Mouse (Mus musculus) T-helper 2 cell (primary cell): ENCODE measurements around the gene Asphd1.
"Not testable (repeated sequence)": the region's sequence is repeated elsewhere in the genome, so short reads cannot be mapped to it uniquely, and the experiment has no call there.

Experiments
- in situ Hi-C: fragments of 300-600 bp; cut with MboI, MseI; formaldehyde crosslinking; loops from one replicate; pipeline ENCODE4 v1.15.1; 2025; ENCODE audit warnings: high pct_unique_total_duplicates

Gene Asphd1

GRCm38 (mm10) chr7:126950647-126951615 lies 1.5 kb upstream of the Asphd1 start:
- in situ Hi-C loops: no loop called here

GRCm38 (mm10) chr7:126949793-126950646 lies 638 bp upstream of the Asphd1 start, which contains the start of gene Sez6l2:
Sez6l2 (plus strand) TSS chr7:126950563.
- in situ Hi-C loops: no loop called here

GRCm38 (mm10) chr7:126948626-126949025 lies 756 bp downstream of the Asphd1 start:
- in situ Hi-C loops: no loop called here

- in situ Hi-C loops: no loop called here
Observed at GRCm38 (mm10) chr7:126946530-126946929, 2.9 kb downstream of the Asphd1 start.

- in situ Hi-C loops: no loop called here
Observed at GRCm38 (mm10) chr7:126941801-126942200, 7.6 kb downstream of the Asphd1 start.

GRCm38 (mm10) chr7:126941171-126941570 lies 8.2 kb downstream of the Asphd1 start:
- in situ Hi-C loops: no loop called here

GRCm38 (mm10) chr7:126932652-126933051 lies 16.7 kb downstream of the Asphd1 start:
- in situ Hi-C loops: no loop called here

GRCm38 (mm10) chr7:126929046-126929445 lies 20.3 kb downstream of the Asphd1 start:
- in situ Hi-C loops: no loop called here

GRCm38 (mm10) chr7:126928384-126929037 lies 20.9 kb downstream of the Asphd1 start, which contains the start of gene Kctd13:
Kctd13 (plus strand) TSS chr7:126928879.
- in situ Hi-C loops: no loop called here

GRCm38 (mm10) chr7:126926299-126926698 lies 23.1 kb downstream of the Asphd1 start:
- in situ Hi-C loops: no loop called here

GRCm38 (mm10) chr7:126923999-126924398 lies 25.4 kb downstream of the Asphd1 start:
- in situ Hi-C loops: no loop called here

GRCm38 (mm10) chr7:126922624-126923060 lies 26.7 kb downstream of the Asphd1 start, which contains the start of gene Tmem219:
Tmem219 (minus strand) TSS chr7:126922917.
- in situ Hi-C loops: no loop called here

GRCm38 (mm10) chr7:126921563-126921962 lies 27.8 kb downstream of the Asphd1 start:
- in situ Hi-C loops: no loop called here

- in situ Hi-C loops: no loop called here
Observed at GRCm38 (mm10) chr7:126919973-126920372, 29.4 kb downstream of the Asphd1 start.

GRCm38 (mm10) chr7:126918356-126918755 lies 31.0 kb downstream of the Asphd1 start:
- in situ Hi-C loops: not testable (repeated sequence)

- in situ Hi-C loops: loop anchor here (5.0 kb wide), 1 partner anchor 98 kb away; no protein-coding TSS in a partner anchor
Observed at GRCm38 (mm10) chr7:126914844-126915243, 34.5 kb downstream of the Asphd1 start.

GRCm38 (mm10) chr7:126905590-126905989 lies 43.8 kb downstream of the Asphd1 start:
- in situ Hi-C loops: loop anchor here (5.0 kb wide), 1 partner anchor 87 kb away; no protein-coding TSS in a partner anchor

- in situ Hi-C loops: loop anchor here (10.0 kb wide), 1 partner anchor 945 kb away; no protein-coding TSS in a partner anchor
Observed at GRCm38 (mm10) chr7:126899781-126900180, 49.6 kb downstream of the Asphd1 start.

GRCm38 (mm10) chr7:126898102-126898990 lies 51.0 kb downstream of the Asphd1 start:
- in situ Hi-C loops: loop anchor here (10.0 kb wide), 1 partner anchor 946 kb away; no protein-coding TSS in a partner anchor
